Mouse (Mus musculus) gastrocnemius, adult 8-10 months (tissue): Measurements from ENCODE around the gene Gmfg. TPM values are rescaled to one million over a fixed set of nuclear protein-coding genes. Genes with fewer than 3 reads are reported as not detected.

Source experiments
- DNase-seq, 2 experiments: peaks; one replicate each; pipeline ENCODE4 v3.0.0; 2022; ENCODE audit warnings: low spot score in 2 of 2
- total RNA-seq, 4 experiments: library from RNA; stranded (reverse); gene quantifications; 2 replicates each; pipeline ENCODE4 v1.2.4; 2022

The Gmfg gene
- total RNA-seq, 4 experiments from 2014 or later, result 0.46 to 1.7 (median 1.3) TPM; not detected in 1

- DNase-seq, result no peak
These were observed 717 bp downstream of the Gmfg start for GRCm38 (mm10) chr7:28437964-28438363.

GRCm38 (mm10) chr7:28438771-28439170, 1.5 kb downstream of the Gmfg start:
- DNase-seq, result no peak

GRCm38 (mm10) chr7:28440739-28441138, 3.5 kb downstream of the Gmfg start:
- DNase-seq, result no peak

- no peak for DNase-seq
These were observed 4.7 kb downstream of the Gmfg start for GRCm38 (mm10) chr7:28441776-28442485.

GRCm38 (mm10) chr7:28442688-28443087, 5.4 kb downstream of the Gmfg start:
- DNase-seq, result no peak

GRCm38 (mm10) chr7:28444344-28444974, 7.2 kb downstream of the Gmfg start:
- no peak for DNase-seq

- peak; percentile 51 to 72 for DNase-seq
These were observed 9.2 kb downstream of the Gmfg start for GRCm38 (mm10) chr7:28446446-28446845.

- DNase-seq, result no peak
These were observed 10.0 kb downstream of the Gmfg start for GRCm38 (mm10) chr7:28447101-28447830.

GRCm38 (mm10) chr7:28447865-28448820, 10.9 kb downstream of the Gmfg start:
- DNase-seq, result no peak

- DNase-seq, result no peak
These were observed 14.5 kb downstream of the Gmfg start, which contains the start of gene Lrfn1 for GRCm38 (mm10) chr7:28451531-28452360. Lrfn1 (plus strand) TSS chr7:28451980.

- DNase-seq, result no peak
These were observed 15.2 kb downstream of the Gmfg start for GRCm38 (mm10) chr7:28452361-28453005.

GRCm38 (mm10) chr7:28460361-28460760, 23.1 kb downstream of the Gmfg start:
- DNase-seq, result no peak

GRCm38 (mm10) chr7:28462769-28463168, 25.5 kb downstream of the Gmfg start:
- no peak for DNase-seq

GRCm38 (mm10) chr7:28464416-28465212, 27.4 kb downstream of the Gmfg start:
- DNase-seq, result no peak

GRCm38 (mm10) chr7:28466721-28467212, 29.5 kb downstream of the Gmfg start:
- DNase-seq, result no peak

GRCm38 (mm10) chr7:28467213-28467751, 30.0 kb downstream of the Gmfg start:
- DNase-seq, result no peak

- no peak for DNase-seq
These were observed 38.9 kb downstream of the Gmfg start for GRCm38 (mm10) chr7:28476191-28476590.

- DNase-seq, result no peak
These were observed 40.1 kb downstream of the Gmfg start for GRCm38 (mm10) chr7:28477363-28477762.
